Mouse (Mus musculus) testis, adult 2 months (tissue): ENCODE results near the gene Stard3nl.

ENCODE experiments used
- CTCF ChIP-seq: fragments of 200-500 bp; IDR thresholded peaks from 2 replicates; pipeline ENCODE4 v1.5.1; 2012; ENCODE audit warnings: low read depth, mild to moderate bottlenecking, inconsistent platforms, low read length, moderate library complexity; ENCODE audit not compliant: control insufficient read depth, insufficient read depth, insufficient replicate concordance
- POLR2A ChIP-seq: fragments of 200-500 bp; IDR thresholded peaks from 2 replicates; pipeline ENCODE4 v1.6.1; 2012; ENCODE audit warnings: low read depth, mild to moderate bottlenecking, inconsistent platforms, low read length, moderate library complexity; ENCODE audit not compliant: control insufficient read depth

GRCm38 (mm10) chr13:19358027-19358426, 37.6 kb downstream of the Stard3nl start:
- no peak for TF ChIP-seq POLR2A
- no peak for TF ChIP-seq CTCF
